Mouse (Mus musculus) v-Abl transformed pro-B cells (cell line): Measurements from ENCODE around the gene Ntm.

Source experiments
- in situ Hi-C, 2 experiments: fragments of 400-800 bp; cut with MboI; formaldehyde crosslinking; loops; one replicate each; pipeline ENCODE4 v1.15.1; 2025; ENCODE audit not compliant: unreplicated experiment in 2 of 2

Gene Ntm

DNA sequence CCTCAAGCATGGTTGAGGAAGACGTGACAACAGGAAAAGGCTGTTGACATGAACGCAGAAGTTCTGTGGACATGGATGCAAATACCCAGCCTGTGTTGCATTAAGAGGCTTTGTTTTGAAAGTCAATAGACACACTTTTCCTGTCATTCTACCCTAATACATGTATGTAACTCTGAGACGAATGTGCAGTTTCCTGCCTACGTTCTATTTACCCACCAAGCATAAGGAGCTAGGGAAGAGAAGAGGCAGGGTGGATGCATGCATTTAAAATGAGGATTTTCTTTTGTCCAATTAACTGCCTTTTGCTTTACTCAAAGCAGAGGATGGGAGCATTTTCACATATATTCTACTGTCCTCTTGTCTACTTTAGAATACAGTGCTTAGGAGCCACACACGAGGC is 858.5 kb downstream of the Ntm start:
- in situ Hi-C loops = no loop called here

DNA sequence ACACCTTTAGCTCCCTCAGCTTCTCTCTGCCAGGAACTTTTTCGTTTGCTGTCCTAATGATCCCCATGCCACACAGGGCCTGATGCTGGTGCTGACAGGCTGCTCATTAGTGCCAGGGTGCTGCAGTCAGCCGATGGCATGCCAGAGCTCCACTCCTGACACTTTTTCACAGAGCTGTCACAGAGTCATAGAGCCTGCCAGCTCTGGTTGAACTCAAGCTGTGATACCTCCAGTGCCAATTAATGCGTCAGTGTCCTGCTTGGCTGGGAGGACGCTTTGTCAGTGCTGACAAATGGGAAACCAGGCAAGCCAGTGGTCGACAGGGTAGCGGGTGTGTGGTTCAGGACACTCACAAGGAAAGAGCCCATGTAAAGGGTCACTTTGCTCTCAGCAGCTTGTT is 858.9 kb downstream of the Ntm start:
- in situ Hi-C loops = no loop called here

DNA sequence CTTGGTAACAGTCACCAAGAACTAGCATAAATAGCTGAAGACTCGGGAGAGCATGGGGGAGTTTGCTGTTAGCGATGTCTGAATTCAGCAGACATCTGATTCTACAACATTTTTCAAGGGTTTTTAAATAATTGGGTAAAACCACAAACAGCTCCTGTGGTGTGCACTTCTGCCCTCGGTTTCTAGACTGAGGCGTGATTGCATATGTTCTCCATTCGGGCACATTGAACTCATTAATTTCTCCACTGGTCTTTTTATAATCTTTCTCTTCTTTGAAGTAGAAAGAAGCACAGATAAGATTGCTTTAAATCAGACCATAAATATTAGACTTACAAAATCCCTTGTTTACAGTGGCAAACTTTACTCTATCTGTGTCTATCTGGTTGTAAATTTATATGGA is 862.3 kb downstream of the Ntm start:
- in situ Hi-C loops = no loop called here

DNA sequence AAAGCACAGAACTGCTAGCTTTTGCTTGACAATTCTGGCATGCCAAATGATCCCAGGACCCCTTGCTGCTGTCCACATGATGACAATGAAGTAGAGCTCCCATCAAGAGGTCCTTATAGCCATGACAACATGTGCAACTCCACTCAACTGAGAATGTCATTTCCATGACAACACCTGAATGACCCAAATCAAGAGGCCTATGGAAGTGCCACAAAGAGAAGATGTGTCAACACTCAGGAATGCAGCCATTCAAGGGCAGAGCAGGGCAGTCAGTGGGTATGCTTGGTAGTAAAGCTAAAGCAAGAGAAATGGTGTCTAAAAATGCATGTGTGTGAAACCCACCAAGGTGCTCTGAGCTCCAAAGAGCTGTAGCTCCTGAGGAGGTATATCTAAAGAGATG is 870.5 kb downstream of the Ntm start:
- in situ Hi-C loops = no loop called here

DNA sequence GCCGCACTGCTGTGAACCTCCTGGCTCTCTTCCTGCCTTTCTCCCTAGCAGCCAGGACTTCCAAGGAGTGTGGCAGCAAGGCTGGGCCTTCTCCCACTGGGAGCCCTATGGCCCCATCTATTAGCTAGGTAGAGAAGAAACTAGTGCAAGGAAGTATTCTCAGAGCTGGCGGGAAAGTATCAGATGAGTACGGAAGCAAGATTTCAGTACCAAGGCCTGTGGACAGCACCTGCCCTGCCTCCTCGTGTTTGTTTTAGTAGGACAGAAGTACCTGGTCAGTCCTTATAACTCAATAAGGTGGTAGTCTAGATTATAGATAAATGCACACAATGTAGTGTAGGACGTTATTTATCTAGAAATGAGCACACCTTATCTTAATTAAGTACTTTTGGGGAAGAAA is 874.3 kb downstream of the Ntm start:
- in situ Hi-C loops = no loop called here

DNA sequence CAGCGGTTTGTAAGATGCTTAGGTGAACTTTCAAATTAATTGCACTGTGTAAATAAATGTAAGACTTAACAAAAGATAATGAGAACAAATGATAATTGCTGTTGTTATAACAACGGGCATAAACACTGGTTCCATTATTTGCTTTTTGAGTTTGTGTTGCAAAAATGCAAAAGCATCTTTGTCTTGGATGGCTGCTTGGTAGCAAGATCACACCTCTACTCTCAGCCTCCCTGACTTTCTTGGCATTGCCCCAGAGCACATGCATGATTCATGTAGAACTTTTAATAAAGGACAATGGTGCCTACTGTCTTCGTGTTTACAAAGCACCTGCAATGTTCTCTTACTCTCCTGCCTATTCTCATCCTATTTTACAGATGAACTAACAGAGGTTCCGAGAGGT is 875.3 kb downstream of the Ntm start:
- in situ Hi-C loops = no loop called here

DNA sequence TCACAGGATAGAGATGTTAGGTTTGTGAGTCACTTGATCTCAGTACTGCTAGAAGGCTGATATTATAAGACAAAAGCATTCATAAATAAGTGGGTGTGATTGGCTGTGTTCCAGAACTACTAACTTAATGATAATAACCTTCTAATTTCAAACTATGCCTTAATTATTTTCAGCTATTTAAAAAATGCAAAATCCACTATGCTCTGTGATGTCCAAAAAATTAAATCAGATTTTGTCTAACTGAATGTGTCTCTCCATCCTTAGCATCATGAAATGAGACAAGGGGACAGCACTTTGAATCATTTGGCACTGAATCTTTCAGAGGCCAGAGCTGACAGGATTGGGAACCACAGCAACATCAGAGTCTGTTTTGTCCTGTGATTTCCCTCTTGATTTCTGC is 875.8 kb downstream of the Ntm start:
- in situ Hi-C loops = no loop called here

DNA sequence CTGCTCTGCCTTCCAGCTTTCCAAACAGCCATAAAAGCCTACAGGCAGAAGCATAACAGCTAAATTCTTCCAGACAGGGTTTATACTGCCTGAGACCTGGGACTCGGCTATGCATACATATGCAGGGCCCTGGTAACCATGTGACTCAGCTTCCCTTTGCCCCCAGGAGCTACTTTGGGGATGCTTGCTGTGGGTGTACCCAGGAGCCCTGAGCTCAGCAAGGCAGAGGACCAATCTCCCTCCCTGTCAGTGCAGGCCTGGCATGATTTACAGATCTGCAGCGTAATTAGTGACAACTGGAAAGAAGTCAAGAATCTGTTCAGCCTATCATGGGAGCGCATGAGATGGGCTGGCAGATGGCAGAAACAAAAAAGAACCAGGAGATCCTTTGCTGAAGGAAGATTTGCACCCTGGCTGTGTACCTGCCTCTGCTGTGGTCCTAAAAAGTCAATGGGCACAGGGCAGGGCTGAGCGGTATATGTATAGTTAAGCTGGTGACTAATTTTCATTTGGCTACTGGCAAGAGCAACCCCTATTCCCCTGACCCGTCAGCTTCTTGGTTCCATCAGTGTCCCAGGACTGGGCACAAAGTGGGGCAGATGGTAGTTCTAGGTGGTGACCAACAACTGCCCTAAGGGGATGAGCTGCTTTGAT is 886.9 kb downstream of the Ntm start:
- in situ Hi-C loops = no loop called here

DNA sequence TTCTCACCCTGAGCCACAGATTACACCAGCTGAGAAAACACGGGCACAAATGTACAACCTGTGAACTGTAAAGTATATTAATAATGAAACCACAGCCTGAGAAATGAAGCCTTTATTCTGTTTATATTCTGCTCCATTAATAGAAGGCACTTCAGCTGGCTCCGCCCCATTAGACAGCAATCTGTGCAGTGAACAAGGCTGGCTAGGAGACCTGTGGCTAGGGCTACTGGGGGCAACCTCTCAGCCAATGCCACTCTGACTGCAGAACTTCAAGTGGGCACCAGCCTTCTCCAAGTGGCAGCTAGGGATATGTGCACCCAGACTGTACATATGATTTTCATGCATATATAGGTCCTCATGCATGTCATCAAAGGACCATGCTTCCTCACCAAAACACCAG is 887.7 kb downstream of the Ntm start:
- in situ Hi-C loops = no loop called here

DNA sequence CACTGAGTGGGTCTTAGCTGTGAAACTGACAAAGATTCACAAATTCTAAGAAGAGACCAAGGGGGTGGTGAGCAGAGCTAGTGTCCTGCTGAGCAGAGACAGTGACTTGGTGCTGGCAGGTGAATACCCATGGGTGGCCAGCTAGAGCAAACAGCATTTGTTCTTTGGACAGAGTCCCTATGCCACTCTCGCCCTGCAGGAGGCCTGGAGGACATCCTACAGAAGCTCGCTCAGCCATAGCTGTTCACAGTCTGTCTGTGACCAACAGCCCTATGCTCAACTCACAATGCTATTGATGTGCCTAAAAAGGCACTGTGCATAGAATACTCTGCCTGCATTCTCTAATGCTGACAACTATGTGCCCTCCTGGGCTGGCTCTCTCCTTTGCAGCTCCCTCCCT is 888.4 kb downstream of the Ntm start:
- in situ Hi-C loops = no loop called here

DNA sequence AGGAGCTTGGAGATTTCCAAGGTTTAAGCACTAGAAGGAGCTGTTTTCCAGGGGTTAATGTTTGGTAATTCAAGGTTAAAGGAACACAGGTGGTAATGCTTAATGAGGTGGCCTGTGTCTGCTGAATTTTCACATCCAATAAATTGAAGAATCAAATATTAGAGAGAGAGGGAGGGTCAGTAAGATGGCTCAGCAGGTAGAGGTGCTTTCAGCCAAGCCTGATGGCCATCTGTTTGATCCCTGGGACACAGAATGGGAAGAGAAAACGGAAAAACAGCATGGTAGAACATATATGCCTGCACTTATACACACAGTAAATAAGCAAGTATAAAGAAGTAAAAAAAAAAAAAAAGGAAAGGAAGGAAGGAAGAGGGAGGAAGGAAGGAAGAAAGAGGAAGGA is 890.9 kb downstream of the Ntm start:
- in situ Hi-C loops = no loop called here

DNA sequence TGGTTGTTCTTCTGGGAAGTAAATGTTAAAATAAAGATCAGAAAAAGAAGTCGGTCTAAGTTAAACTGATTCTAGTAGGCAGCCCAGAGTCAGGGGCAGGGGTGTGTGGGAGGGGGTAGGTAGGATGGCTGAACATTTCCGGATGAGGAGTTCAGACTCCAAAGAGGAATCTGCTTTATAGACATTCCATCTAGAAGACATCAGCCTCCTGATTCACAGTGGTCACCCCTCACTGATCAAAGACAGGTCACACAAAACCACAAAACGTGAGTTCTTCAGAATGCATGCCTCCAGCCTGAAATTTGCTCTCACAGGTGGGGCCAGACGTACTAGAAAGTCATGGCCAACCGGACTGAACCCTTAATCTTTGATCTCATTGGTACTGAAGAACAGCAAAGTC is 895.4 kb downstream of the Ntm start:
- in situ Hi-C loops = no loop called here

DNA sequence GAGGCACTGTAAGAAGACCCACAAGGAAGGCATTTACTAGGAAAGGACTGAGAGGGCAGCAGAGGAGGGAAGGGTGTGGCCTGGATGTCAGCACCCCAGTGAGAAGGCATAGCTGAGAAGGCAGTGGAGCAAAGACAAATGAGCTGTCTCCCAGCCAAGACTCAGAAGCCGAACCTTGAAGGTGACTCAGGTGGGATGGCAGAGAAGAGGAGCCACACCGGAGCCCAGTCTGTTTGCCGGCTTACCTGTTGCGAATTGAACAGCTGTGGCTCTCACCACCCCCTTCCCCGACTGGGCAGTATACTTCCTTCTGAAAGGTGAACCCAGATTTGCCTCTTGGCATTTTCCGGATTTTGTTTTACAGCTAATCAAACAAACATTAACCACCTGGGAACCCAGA is 902.6 kb downstream of the Ntm start:
- in situ Hi-C loops = no loop called here

DNA sequence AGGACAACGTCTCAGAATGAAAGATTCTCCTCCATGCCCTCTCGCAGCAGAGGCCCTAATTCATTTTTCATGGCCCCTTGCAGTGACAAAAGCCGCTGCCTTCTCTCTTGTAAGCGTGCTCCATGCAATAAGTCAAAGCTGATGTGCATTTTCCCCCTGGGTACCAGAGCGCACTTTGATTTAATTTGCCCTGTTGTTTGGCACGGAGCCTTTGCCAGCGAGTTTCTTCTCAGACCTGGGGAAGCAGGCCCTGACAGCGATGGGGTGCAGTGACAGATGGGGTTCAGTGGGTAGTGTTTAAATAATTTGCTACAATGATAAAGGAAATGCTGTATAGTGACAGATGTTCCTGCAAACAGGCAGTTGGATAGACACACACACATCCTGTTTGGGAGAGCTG is 904.1 kb downstream of the Ntm start:
- in situ Hi-C loops = no loop called here

DNA sequence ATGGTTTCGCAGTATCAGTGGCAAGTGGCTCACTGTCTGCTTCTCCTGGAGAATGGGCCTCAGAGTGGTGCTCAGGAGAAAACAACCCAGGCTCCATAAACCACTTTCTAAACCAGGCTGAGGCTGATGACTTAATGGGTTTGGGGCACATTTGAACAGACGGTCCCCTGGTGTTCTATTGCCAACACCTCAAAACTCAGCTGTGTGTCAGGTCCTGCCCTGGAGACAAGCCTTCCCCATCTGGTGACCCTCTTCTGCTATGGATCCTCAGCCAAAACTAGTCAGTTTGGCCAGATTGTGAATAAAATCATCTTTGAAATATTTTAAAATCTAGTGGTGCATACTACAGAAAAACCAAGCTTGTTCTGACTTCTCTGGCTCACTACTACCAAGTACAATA is 907.3 kb downstream of the Ntm start:
- in situ Hi-C loops = no loop called here

DNA sequence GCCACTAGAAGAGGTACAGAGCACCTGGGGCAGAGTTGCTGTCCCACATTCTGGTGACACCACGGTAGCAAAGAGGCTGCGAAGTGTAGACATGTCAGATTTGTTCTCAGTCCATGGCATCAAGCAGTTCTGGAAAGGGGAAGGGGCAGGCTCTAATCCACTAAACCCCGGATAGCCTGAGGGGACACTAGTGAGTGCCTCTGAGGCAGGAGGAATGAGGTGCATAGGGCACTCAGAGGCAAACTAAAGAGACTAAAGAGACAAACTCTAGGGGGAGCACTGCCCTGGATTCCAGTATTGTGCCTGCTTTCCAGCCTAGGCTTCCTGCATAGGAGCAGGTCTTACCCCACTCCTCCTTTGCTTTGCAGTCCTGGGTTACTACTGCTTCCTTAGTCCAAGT is 926.5 kb downstream of the Ntm start:
- in situ Hi-C loops = no loop called here

DNA sequence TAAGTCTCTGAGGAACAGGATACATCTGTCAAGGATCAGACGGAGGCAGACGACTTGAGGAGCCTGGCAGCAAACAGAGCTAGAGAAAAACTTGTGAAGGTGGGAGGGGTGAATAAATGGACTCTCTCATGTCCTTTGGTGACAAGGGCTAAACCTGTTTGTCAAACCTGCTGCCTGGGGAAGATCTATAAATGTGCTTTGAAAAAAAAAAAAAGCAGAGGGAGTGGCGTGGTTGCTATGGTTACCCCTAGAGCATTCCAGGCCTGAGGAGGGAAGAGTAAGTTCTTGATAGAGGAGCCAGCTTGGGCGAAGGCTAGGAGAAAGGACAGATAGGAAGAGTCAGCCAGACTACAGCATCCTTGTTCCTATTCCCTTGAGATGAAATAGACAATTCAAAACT is 926.9 kb downstream of the Ntm start:
- in situ Hi-C loops = no loop called here

DNA sequence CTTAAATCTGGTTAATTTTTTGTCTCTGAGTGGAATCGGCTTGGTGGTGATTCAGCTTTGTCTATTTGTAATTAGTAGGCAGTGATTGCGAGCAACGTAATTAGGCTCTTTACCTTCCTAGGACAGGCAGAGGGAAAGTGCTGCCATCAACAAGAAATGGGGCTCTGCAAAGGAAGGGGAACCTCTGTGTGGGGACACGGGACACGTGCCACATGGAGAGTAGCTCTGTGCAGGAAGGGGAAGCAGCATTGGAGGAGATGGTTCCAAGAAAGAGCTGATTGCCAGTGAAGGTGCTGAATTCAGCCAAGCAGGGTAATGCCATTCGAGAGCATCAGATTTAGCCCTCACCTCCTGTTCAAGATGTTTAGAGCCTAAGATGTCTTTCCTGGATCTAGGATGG is 936.5 kb downstream of the Ntm start:
- in situ Hi-C loops = no loop called here

DNA sequence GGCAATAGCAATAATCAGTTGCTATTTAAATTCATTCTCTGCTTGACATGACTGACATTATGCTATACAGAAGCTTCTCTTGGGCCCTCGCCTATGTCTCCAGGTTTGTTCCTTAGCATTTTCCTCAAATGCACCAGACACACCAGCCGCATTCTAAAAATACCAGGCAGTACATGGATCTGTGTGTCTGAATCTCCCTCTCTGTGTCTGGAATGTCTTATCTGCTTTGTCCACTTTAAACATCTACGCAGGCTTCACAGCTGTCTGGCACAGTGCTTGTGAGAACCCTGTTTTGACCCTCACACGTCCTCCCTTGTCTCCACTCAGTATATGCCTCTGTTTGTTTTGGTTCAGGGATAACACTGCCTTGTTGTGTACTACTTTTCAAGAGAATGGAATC is 937.3 kb downstream of the Ntm start:
- in situ Hi-C loops = no loop called here

DNA sequence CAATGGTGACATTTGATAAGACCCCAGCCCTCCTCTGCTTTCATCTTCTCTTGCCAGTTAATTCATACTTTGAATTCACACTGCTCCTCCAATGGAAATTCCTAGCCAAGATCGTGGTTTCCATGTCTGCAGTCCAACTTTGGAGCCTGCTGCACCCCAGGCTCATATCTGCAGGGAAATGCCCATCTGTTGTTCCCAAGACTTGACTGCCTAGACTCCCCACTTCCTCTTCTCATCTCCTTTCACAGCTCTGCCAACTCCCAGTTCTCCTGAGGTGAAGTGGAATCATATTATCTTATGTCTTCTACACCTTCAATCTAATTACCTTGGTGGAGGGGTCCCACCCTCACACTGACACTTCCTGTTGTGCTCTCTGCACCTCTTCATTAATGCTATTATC is 937.8 kb downstream of the Ntm start:
- in situ Hi-C loops = no loop called here

DNA sequence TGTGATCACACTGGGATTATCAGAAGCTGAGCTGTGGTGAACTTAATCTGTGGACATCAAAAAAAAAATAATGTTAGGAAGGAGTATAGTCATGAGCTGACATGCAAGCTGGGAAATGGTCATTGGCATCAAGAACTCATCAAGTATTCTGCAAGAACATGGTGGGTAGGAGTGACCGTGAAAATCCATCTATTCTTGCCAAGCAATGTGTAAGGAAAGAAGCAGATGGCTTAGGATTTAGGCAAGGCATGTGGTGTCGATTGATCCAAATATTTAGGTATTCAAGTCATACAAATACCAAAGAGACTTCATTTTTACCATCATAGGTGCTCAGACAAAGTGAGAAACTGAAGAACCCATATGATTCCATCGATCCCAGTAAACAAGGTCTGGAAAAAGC is 946.1 kb downstream of the Ntm start:
- in situ Hi-C loops = no loop called here

DNA sequence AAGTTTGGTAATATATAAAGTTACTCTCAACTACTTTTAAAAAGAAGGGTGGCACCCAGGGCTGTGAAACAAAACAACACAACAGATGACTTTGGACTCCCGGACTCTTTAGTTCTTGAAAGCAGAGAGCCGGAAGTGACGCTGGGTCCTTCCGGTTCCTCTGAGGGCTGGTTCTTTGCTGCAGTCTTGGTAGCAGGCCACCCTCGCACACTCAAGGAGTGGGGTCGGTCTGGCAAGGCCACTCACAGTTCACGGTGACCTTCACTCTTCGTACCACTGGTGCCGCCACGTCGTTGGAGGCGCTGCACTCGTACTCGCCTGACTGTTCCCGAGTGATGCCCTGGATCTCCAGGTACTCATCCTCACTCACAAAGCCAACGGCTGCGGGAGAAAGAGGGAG is 949.1 kb downstream of the Ntm start:
- in situ Hi-C loops = no loop called here

DNA sequence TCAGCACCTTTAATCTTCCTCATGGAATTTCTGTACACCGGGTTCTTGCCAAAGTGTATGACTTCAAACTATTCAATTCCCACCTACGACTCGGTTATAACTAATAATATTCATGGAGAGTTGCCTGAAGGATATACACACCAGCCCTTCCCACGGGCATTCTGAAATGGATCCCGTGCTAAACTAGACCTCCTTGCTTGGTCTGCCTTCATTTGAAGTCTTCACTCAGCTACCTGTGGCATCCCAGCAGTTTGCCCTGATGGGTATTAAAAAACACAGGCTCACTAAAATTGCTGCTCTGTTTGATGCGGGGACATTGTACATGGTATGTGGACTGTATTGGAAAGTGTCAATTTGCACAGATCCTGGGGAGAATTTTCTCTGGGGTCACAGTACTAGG is 950.4 kb downstream of the Ntm start:
- in situ Hi-C loops = no loop called here
